Mouse (Mus musculus): ENCODE data around the gene Rpl39.

The Rpl39 gene

GRCm38 (mm10) chrX:37067299-37067698 is 17.9 kb downstream of the Rpl39 start:
- no peak for DNase-seq (ENCODE audit: low read depth)

GRCm38 (mm10) chrX:37063902-37064301 is 21.3 kb downstream of the Rpl39 start:
- no peak for DNase-seq (ENCODE audit: low read depth)

- DNase-seq (ENCODE audit: low read depth), result no peak
Measured at GRCm38 (mm10) chrX:37048890-37049823, 36.0 kb downstream of the Rpl39 start.

- DNase-seq (ENCODE audit: low read depth), result no peak
Measured at GRCm38 (mm10) chrX:37048066-37048889, 36.9 kb downstream of the Rpl39 start, which contains the start of gene Sowahd. Gene Sowahd, plus strand, starts transcription at chrX:37048845.

- DNase-seq (ENCODE audit: low read depth), result no peak
Measured at GRCm38 (mm10) chrX:37042726-37043125, 42.5 kb downstream of the Rpl39 start.
